Mouse (Mus musculus): Measurements from ENCODE around the gene Agpat2.

Gene Agpat2

GRCm38 (mm10) chr2:26573396-26573795 is 30.8 kb downstream of the Agpat2 start:
- DNase-seq, result peak; percentile 93

- no peak for DNase-seq
These were observed 32.4 kb downstream of the Agpat2 start for GRCm38 (mm10) chr2:26571826-26572225.

- no peak for DNase-seq
These were observed 32.8 kb downstream of the Agpat2 start for GRCm38 (mm10) chr2:26571400-26571799.

GRCm38 (mm10) chr2:26570034-26570433 is 34.2 kb downstream of the Agpat2 start:
- peak; percentile 81 for DNase-seq

- peak; percentile 78 for DNase-seq
These were observed 38.0 kb downstream of the Agpat2 start for GRCm38 (mm10) chr2:26566221-26566620.

GRCm38 (mm10) chr2:26561351-26562016 is 42.7 kb downstream of the Agpat2 start:
- DNase-seq, result peak; percentile 85

GRCm38 (mm10) chr2:26560506-26560905 is 43.7 kb downstream of the Agpat2 start:
- no peak for DNase-seq

- no peak for DNase-seq
These were observed 47.7 kb downstream of the Agpat2 start for GRCm38 (mm10) chr2:26556535-26556993.

- DNase-seq, result no peak
These were observed 49.1 kb downstream of the Agpat2 start for GRCm38 (mm10) chr2:26555076-26555475.

- DNase-seq, result no peak
These were observed 50.3 kb downstream of the Agpat2 start for GRCm38 (mm10) chr2:26553904-26554303.

- DNase-seq, result no peak
These were observed 52.2 kb downstream of the Agpat2 start for GRCm38 (mm10) chr2:26552066-26552465.

GRCm38 (mm10) chr2:26551446-26551845 is 52.8 kb downstream of the Agpat2 start:
- DNase-seq, result no peak

GRCm38 (mm10) chr2:26550777-26551176 is 53.4 kb downstream of the Agpat2 start:
- DNase-seq, result peak; percentile 49

GRCm38 (mm10) chr2:26550205-26550604 is 54.0 kb downstream of the Agpat2 start:
- peak; percentile 40 for DNase-seq

GRCm38 (mm10) chr2:26549801-26550200 is 54.4 kb downstream of the Agpat2 start:
- DNase-seq, result no peak

GRCm38 (mm10) chr2:26547481-26547880 is 56.7 kb downstream of the Agpat2 start:
- peak; percentile 49 for DNase-seq

- DNase-seq, result no peak
These were observed 60.0 kb downstream of the Agpat2 start for GRCm38 (mm10) chr2:26544265-26544664.

GRCm38 (mm10) chr2:26543768-26544167 is 60.4 kb downstream of the Agpat2 start:
- no peak for DNase-seq

GRCm38 (mm10) chr2:26543155-26543554 is 61.1 kb downstream of the Agpat2 start:
- peak; percentile 48 for DNase-seq
